Mouse (Mus musculus) T-helper 17 cell (primary cell): Measurements from ENCODE around the gene Clcn3.

ENCODE experiments used
- in situ Hi-C, 2 experiments: fragments of 300-600 bp; cut with MboI, MseI; formaldehyde crosslinking; loops; 1 replicate in 1 of 2; 2 replicates in 1 of 2; pipeline ENCODE4 v1.15.1; 2025; ENCODE audit warnings: high pct_unique_total_duplicates in 2 of 2

The Clcn3 gene

GRCm38 (mm10) chr8:60952803-60953202 lies 30.3 kb downstream of the Clcn3 start:
- in situ Hi-C loops = no loop called here

DNA sequence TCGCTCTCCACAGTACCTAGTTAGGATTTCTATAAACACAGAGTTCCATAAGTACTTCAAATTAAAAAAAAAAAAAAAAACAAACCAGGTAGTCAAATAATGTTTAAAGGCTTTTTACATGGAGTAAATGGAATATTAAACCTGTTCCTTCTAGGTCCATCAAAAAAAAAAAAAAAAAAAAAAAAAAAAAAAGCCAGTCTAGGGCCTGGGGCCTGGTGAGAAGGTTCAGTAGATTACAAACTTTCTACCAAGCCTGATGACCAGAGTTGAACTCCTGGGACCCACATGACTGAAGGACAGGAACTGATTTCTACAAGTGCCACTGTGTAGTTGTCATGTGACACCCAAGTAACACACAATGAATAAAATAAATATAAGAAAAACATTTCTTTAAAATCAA lies 31.3 kb downstream of the Clcn3 start:
- in situ Hi-C loops = no loop called here

DNA sequence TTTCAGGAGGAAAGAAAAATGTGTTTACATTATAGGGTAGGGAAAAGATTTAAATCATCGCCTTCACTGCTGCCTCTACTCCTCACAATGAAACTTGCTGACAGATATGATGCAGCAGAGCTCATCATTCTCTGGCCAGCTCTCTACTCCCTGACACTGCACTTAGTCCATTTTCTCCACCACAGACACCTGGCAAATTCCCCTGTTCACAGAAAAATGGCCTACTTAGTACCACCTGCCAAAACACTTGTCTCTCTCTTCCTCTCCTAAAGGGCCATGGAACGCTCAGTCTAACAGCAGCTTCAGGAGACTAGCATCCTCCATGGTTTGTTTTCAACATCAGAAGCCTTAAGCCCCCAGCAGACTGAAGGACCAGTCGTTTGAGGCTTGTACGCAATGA lies 31.8 kb downstream of the Clcn3 start:
- in situ Hi-C loops = no loop called here

DNA sequence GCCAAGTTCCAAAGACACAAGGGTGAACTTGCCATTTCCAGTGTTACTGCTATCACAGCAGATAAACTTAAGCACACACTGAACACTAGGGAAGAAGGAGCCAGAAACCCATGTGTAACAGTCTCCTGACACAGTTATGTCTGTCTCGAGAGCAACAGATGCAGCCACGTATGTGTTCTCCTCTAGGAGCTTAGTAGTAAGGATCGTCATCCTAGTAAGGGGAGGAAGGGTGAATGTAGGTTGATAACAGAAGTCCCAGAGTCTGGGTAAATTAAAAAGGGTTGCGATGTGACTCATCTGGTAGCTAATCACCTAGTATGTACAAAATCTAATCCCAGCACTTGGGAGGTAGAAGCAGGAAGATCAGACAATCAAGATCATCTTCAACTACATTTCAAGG lies 33.2 kb downstream of the Clcn3 start:
- in situ Hi-C loops = no loop called here

GRCm38 (mm10) chr8:60947503-60947902 lies 35.6 kb downstream of the Clcn3 start:
- in situ Hi-C loops = no loop called here

DNA sequence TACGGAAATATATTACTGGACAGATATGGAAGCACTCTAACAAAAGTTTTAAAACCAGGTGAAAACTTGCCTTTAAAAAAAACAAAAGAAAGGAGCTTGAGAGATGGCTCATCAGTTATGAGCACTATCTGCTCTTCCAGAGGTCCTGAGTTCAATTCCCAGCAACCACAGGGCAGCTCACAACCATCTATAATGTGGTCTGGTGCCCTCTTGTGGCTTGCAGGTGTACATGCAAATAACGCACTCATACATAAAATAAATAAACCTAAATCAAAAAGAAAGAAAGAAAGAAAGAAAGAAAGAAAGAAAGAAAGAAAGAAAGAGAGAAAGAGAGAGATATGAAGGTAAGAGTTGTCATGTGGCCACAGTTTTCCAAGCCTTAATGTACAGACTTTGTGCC lies 40.2 kb downstream of the Clcn3 start:
- in situ Hi-C loops = no loop called here

GRCm38 (mm10) chr8:60938717-60939424 lies 44.2 kb downstream of the Clcn3 start:
- in situ Hi-C loops = no loop called here

DNA sequence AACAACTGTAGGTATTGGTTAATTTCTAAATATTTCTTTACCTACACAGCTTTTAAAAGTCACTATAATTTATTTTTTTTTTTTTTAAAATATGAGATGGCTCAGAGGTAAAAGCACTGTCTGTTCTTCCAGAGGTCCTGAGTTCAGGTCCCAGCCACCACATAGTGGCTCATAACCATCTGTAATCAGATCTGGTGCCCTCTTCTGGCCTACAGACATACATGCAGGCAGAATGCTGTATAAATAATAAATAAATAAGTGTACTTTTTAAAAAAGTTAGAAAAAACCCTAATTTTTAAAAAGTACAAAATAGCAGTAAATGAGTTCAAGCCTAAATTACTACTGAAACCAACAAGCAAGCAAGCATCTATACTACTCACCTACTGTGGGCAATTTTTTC lies 49.5 kb downstream of the Clcn3 start:
- in situ Hi-C loops = no loop called here

- in situ Hi-C loops = no loop called here
Observed at GRCm38 (mm10) chr8:60920176-60920575, 62.9 kb downstream of the Clcn3 start.

- in situ Hi-C loops = no loop called here
Observed at GRCm38 (mm10) chr8:60919069-60919468, 64.0 kb downstream of the Clcn3 start.

DNA sequence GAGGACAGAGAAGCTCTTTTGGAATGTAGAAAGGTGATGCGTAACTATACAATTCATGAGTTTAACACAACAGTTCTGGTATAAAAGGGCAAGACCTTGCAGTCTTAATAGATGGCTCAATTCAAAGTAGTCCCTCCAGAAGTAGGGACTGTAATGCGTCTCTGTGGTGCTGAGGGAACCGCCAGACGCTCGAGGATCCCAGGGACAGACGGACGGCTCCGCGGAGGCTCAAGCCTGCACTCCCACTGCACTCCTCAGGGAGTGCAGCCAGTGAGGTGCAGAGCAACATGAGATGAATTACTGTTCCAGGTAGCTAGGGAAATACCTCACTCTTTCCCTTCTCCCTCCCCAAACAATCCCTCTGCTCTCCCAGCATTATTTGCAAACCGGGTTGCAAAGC lies 70.5 kb downstream of the Clcn3 start:
- in situ Hi-C loops = no loop called here

GRCm38 (mm10) chr8:60912081-60912480 lies 71.0 kb downstream of the Clcn3 start:
- in situ Hi-C loops = no loop called here

- in situ Hi-C loops = no loop called here
Observed at GRCm38 (mm10) chr8:60900147-60900546, 83.0 kb downstream of the Clcn3 start.

DNA sequence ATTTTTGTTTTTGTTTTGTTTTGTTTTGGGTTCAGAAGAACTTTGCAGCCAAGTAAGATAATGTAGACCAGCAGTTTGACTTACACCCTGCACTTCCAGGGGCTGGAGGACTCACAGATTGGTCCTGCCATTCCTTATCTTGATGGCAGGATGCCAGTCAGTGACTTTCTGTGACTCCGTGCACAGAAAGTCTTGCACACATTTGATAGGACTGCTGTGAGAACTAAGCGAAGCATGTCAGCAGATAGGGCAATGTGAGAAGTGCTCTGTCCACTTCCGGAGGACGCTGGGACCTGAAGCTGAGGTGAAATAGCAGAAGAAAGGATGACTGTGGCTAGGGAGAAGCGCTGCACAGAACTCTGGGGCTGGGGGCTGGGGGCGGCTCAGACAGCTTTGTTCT lies 87.2 kb downstream of the Clcn3 start:
- in situ Hi-C loops = loop anchor here in 1 of 2 experiments (5.0 kb wide), 1 partner anchor 91 kb away; no protein-coding TSS in a partner anchor

GRCm38 (mm10) chr8:60891757-60892156 lies 91.3 kb downstream of the Clcn3 start:
- in situ Hi-C loops = no loop called here

- in situ Hi-C loops = no loop called here
Observed at GRCm38 (mm10) chr8:60890520-60890874, 92.6 kb downstream of the Clcn3 start.

GRCm38 (mm10) chr8:60889843-60890519 lies 93.1 kb downstream of the Clcn3 start, which contains the start of gene Hpf1:
Gene Hpf1 (plus strand): TSS chr8:60890418.
- in situ Hi-C loops = no loop called here

GRCm38 (mm10) chr8:60889131-60889842 lies 93.8 kb downstream of the Clcn3 start:
- in situ Hi-C loops = no loop called here

DNA sequence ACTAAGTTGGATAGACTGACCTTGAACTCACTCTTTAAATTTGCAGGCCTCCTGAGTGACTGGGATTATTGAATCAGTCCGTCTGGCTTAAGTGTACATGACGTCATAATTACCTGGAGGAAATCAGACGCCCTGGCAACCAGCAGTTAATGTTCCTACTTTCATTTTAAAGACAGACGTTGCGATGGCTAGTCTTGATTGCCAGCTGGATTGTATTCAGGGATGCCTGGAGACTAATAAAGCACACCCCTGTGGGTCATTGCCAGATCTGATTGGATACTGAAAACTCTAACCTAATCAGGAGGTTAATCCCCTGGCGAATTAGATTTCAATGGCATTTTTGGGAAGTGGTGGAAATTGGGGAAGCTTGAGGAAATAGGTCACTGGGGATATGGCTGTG lies 96.4 kb downstream of the Clcn3 start:
- in situ Hi-C loops = no loop called here

- in situ Hi-C loops = no loop called here
Observed at GRCm38 (mm10) chr8:60883419-60884137, 99.5 kb downstream of the Clcn3 start.

DNA sequence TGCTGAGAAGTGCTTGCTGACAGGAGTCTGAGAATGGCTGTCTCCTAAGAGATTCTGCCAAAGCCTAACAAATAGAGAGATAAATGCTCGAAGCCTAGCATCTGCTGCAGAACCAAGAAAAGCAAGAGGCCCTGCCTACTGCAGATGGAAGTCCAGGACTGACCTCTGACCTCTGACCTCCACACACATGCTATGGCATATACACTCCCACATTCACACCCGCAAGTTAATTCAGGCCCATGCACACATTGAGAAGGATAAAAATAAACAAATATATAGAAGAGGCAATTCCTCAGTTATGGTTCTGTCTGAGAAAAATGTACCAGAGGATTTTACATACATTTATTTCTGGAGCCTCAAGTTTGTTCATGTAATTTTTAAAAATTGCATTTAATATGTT lies 104.5 kb downstream of the Clcn3 start:
- in situ Hi-C loops = no loop called here
